Mouse (Mus musculus): Measurements from ENCODE around the gene Marveld3. TPM values are rescaled to one million over a fixed set of nuclear protein-coding genes. Genes with fewer than 3 reads are reported as not detected.

Gene Marveld3
- polyA plus RNA-seq, 1 experiment: not detected

GRCm38 (mm10) chr8:109997381-109997780 is 35.4 kb upstream of the Marveld3 start:
- H3K4me3 ChIP-seq (ENCODE audit: insufficient read depth, low read length): no peak overlapping the region
- H3K27ac ChIP-seq (ENCODE audit: insufficient read depth, low read depth, low read length): no peak overlapping the region
- TF ChIP-seq POLR2A (IDR thresholded peaks at IDR 0.05; ENCODE audit: borderline replicate concordance, low read depth, low read length): no peak
- no peak for TF ChIP-seq CTCF (IDR thresholded peaks at IDR 0.05; ENCODE audit: low read depth, low read length)
- no peaks in the 10 kb centered on the region for H3K4me1 ChIP-seq (ENCODE audit: control insufficient read depth, insufficient read depth, low read length)

GRCm38 (mm10) chr8:109992951-109993350 is 30.9 kb upstream of the Marveld3 start:
- H3K4me1 ChIP-seq (ENCODE audit: control insufficient read depth, insufficient read depth, low read length): no peaks in the 10 kb centered on the region
- no peak for TF ChIP-seq CTCF (IDR thresholded peaks at IDR 0.05; ENCODE audit: low read depth, low read length)
- no peak for TF ChIP-seq POLR2A (IDR thresholded peaks at IDR 0.05; ENCODE audit: borderline replicate concordance, low read depth, low read length)
- no peak overlapping the region for H3K4me3 ChIP-seq (ENCODE audit: insufficient read depth, low read length)
- no peak overlapping the region for H3K27ac ChIP-seq (ENCODE audit: insufficient read depth, low read depth, low read length)

GRCm38 (mm10) chr8:109992166-109992565 is 30.2 kb upstream of the Marveld3 start:
- Histone ChIP-seq H3K4me3 (ENCODE audit: insufficient read depth, low read length) (no peak overlapping the region), H3K4me1 (ENCODE audit: control insufficient read depth, insufficient read depth, low read length) (no peaks in the 10 kb centered on the region), H3K27ac (ENCODE audit: insufficient read depth, low read depth, low read length) (no peak overlapping the region)
- no peak for TF ChIP-seq CTCF (IDR thresholded peaks at IDR 0.05; ENCODE audit: low read depth, low read length)
- TF ChIP-seq POLR2A (IDR thresholded peaks at IDR 0.05; ENCODE audit: borderline replicate concordance, low read depth, low read length): no peak

GRCm38 (mm10) chr8:109990224-109990623 is 28.2 kb upstream of the Marveld3 start, which contains the start of gene Tat:
TSS of gene Tat (plus strand) at chr8:109990437.
- H3K27ac ChIP-seq (ENCODE audit: insufficient read depth, low read depth, low read length): no peak within 1 kb of the TSS
- H3K4me1 ChIP-seq (ENCODE audit: control insufficient read depth, insufficient read depth, low read length): no peaks in the 10 kb centered on the region
- TF ChIP-seq POLR2A (IDR thresholded peaks at IDR 0.05; ENCODE audit: borderline replicate concordance, low read depth, low read length): no peak
- no peak for TF ChIP-seq CTCF (IDR thresholded peaks at IDR 0.05; ENCODE audit: low read depth, low read length)
- H3K4me3 ChIP-seq (ENCODE audit: insufficient read depth, low read length): no peak within 1 kb of the TSS

- Histone ChIP-seq H3K4me1 (ENCODE audit: control insufficient read depth, insufficient read depth, low read length) (no peaks in the 10 kb centered on the region), H3K27ac (ENCODE audit: insufficient read depth, low read depth, low read length) (no peak overlapping the region), H3K4me3 (ENCODE audit: insufficient read depth, low read length) (no peak overlapping the region)
- no peak for TF ChIP-seq CTCF (IDR thresholded peaks at IDR 0.05; ENCODE audit: low read depth, low read length)
- no peak for TF ChIP-seq POLR2A (IDR thresholded peaks at IDR 0.05; ENCODE audit: borderline replicate concordance, low read depth, low read length)
These were observed 27.1 kb upstream of the Marveld3 start for GRCm38 (mm10) chr8:109989151-109989550.

GRCm38 (mm10) chr8:109987776-109988175 is 25.8 kb upstream of the Marveld3 start:
- H3K4me1 ChIP-seq (ENCODE audit: control insufficient read depth, insufficient read depth, low read length): no peaks in the 10 kb centered on the region
- no peak overlapping the region for H3K4me3 ChIP-seq (ENCODE audit: insufficient read depth, low read length)
- TF ChIP-seq CTCF (IDR thresholded peaks at IDR 0.05; ENCODE audit: low read depth, low read length) (no peak), POLR2A (IDR thresholded peaks at IDR 0.05; ENCODE audit: borderline replicate concordance, low read depth, low read length) (no peak)
- H3K27ac ChIP-seq (ENCODE audit: insufficient read depth, low read depth, low read length): no peak overlapping the region

GRCm38 (mm10) chr8:109986384-109986783 is 24.4 kb upstream of the Marveld3 start:
- TF ChIP-seq CTCF (IDR thresholded peaks at IDR 0.05; ENCODE audit: low read depth, low read length): no peak
- TF ChIP-seq POLR2A (IDR thresholded peaks at IDR 0.05; ENCODE audit: borderline replicate concordance, low read depth, low read length): no peak
- H3K4me3 ChIP-seq (ENCODE audit: insufficient read depth, low read length): no peak overlapping the region
- no peak overlapping the region for H3K27ac ChIP-seq (ENCODE audit: insufficient read depth, low read depth, low read length)
- H3K4me1 ChIP-seq (ENCODE audit: control insufficient read depth, insufficient read depth, low read length): no peaks in the 10 kb centered on the region

GRCm38 (mm10) chr8:109983944-109984343 is 21.9 kb upstream of the Marveld3 start:
- Histone ChIP-seq H3K4me1 (ENCODE audit: control insufficient read depth, insufficient read depth, low read length) (no peaks in the 10 kb centered on the region), H3K27ac (ENCODE audit: insufficient read depth, low read depth, low read length) (no peak overlapping the region), H3K4me3 (ENCODE audit: insufficient read depth, low read length) (no peak overlapping the region)
- no peak for TF ChIP-seq CTCF (IDR thresholded peaks at IDR 0.05; ENCODE audit: low read depth, low read length)
- TF ChIP-seq POLR2A (IDR thresholded peaks at IDR 0.05; ENCODE audit: borderline replicate concordance, low read depth, low read length): no peak

GRCm38 (mm10) chr8:109982386-109983105 is 20.5 kb upstream of the Marveld3 start:
- no peak overlapping the region for H3K4me3 ChIP-seq (ENCODE audit: insufficient read depth, low read length)
- H3K4me1 ChIP-seq (ENCODE audit: control insufficient read depth, insufficient read depth, low read length): no peaks in the 10 kb centered on the region
- TF ChIP-seq POLR2A (IDR thresholded peaks at IDR 0.05; ENCODE audit: borderline replicate concordance, low read depth, low read length) (no peak), CTCF (IDR thresholded peaks at IDR 0.05; ENCODE audit: low read depth, low read length) (no peak)
- no peak overlapping the region for H3K27ac ChIP-seq (ENCODE audit: insufficient read depth, low read depth, low read length)

GRCm38 (mm10) chr8:109979339-109979738 is 17.3 kb upstream of the Marveld3 start:
- Histone ChIP-seq H3K27ac (ENCODE audit: insufficient read depth, low read depth, low read length) (no peak overlapping the region), H3K4me3 (ENCODE audit: insufficient read depth, low read length) (no peak overlapping the region), H3K4me1 (ENCODE audit: control insufficient read depth, insufficient read depth, low read length) (no peaks in the 10 kb centered on the region)
- TF ChIP-seq POLR2A (IDR thresholded peaks at IDR 0.05; ENCODE audit: borderline replicate concordance, low read depth, low read length) (no peak), CTCF (IDR thresholded peaks at IDR 0.05; ENCODE audit: low read depth, low read length) (no peak)
